ENCODE assay signal across 8 mouse cellular contexts in the genomic region with DNA sequence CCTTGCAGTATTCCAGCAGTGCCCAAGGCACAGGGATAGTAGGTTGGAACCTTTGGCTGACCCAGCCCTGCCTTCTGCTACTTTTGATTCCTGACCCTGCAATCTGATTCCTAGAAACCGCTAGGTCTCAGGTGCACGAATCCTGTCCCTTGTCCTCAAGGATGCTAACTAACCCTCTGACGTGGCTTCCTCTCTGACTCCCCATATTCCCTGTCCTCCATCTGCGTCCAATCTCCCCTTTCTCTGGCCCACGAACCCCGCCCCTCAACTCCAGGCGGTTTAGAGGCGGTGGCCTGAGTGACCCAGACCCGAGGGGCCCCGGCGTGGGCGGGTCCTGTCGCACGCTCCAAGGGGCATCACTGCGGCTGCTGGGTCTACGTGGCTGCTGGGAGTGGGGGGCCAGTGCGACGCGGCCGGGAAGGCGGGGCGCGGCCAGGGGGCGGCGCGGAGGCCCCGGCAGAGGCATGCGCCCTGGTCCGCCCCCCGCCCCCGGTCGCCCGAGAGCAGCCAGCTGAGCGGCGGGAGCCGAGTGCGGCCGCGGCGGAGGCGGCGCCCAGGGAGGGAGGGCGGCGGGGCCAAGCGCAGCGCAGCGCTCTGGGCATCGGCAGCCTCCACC. TPM values are rescaled to one million over a fixed set of nuclear protein-coding genes. Genes with fewer than 3 reads are reported as not detected.
DNase-seq lines count a peak whose midpoint lies in the region; ATAC-seq and TF ChIP-seq lines count a peak whose summit lies in the region.

A gene (plus strand): TSS at position 612 of the 616 bp plus-strand sequence.

- no peak for TF ChIP-seq EP300 in heart, postnatal 0 days (IDR thresholded peaks at IDR 0.05; ENCODE audit: low read depth)

- DNase-seq in CD4-positive, CD25-positive, alpha-beta regulatory T cell, adult 2 months (ENCODE audit: low read depth, low spot score): peak; percentile 28
- DNase-seq in ZHBTc4 (ENCODE audit: low read depth, low spot score): peak; percentile 54
- DNase-seq in heart, postnatal 0 days (ENCODE audit: low spot score): peak; percentile 47
- peak in 1 of 2 experiments; percentile 58 for DNase-seq in left cerebral cortex, postnatal 14 days (ENCODE audit: low spot score in 2 of 2)
- DNase-seq in midbrain, embryonic 11.5 days (ENCODE audit: low spot score, missing footprints): peak; percentile 92
- DNase-seq in yolk sac, embryonic 10.5 days (ENCODE audit: low spot score): peak; percentile 60

- H3K36me3 ChIP-seq in embryonic facial prominence, embryonic 15.5 days: no peaks in the 10 kb centered on the region
- no peaks in the 10 kb centered on the region for H3K36me3 ChIP-seq in heart, postnatal 0 days (replicated peaks; ENCODE audit: control insufficient read depth, insufficient read depth, low read length)
- no peaks in the 10 kb centered on the region for H3K36me3 ChIP-seq in midbrain, embryonic 11.5 days (ENCODE audit: control insufficient read depth, insufficient read depth, low read length)

- peak within 1 kb of the TSS; percentile 75 for H3K4me3 ChIP-seq in embryonic facial prominence, embryonic 15.5 days (replicated peaks)
- peak within 1 kb of the TSS; percentile 60 for H3K4me3 ChIP-seq in heart, postnatal 0 days (ENCODE audit: low read depth, low read length)
- H3K4me3 ChIP-seq in midbrain, embryonic 11.5 days (ENCODE audit: low read depth, low read length): peak within 1 kb of the TSS; percentile 54

- no peak for TF ChIP-seq CTCF in heart, postnatal 0 days (IDR thresholded peaks at IDR 0.05; ENCODE audit: low read depth)

- peak within 1 kb of the TSS; percentile 92 for H3K27ac ChIP-seq in embryonic facial prominence, embryonic 15.5 days (replicated peaks)
- peak within 1 kb of the TSS; percentile 81 for H3K27ac ChIP-seq in heart, postnatal 0 days (ENCODE audit: low read depth)
- peak within 1 kb of the TSS; percentile 55 for H3K27ac ChIP-seq in midbrain, embryonic 11.5 days (ENCODE audit: low read depth, low read length)

- H3K4me1 ChIP-seq in embryonic facial prominence, embryonic 15.5 days: peaks cover 65% of the 10 kb centered on the region
- peaks cover 61% of the 10 kb centered on the region for H3K4me1 ChIP-seq in heart, postnatal 0 days (ENCODE audit: control insufficient read depth, insufficient read depth)
- peaks cover 15% of the 10 kb centered on the region for H3K4me1 ChIP-seq in midbrain, embryonic 11.5 days (ENCODE audit: control insufficient read depth, insufficient read depth, low read length)

- peak within 1 kb of the TSS; percentile 70 for H3K9ac ChIP-seq in embryonic facial prominence, embryonic 15.5 days
- H3K9ac ChIP-seq in heart, postnatal 0 days (replicated peaks; ENCODE audit: low read depth, low read length): peak within 1 kb of the TSS; percentile 65
- peak within 1 kb of the TSS; percentile 76 for H3K9ac ChIP-seq in midbrain, embryonic 11.5 days (ENCODE audit: low read length)

- peak within 1 kb of the TSS; percentile 87 for H3K4me2 ChIP-seq in embryonic facial prominence, embryonic 15.5 days (replicated peaks)
- peak within 1 kb of the TSS; percentile 86 for H3K4me2 ChIP-seq in heart, postnatal 0 days (ENCODE audit: low read depth, low read length)
- peak within 1 kb of the TSS; percentile 97 for H3K4me2 ChIP-seq in midbrain, embryonic 11.5 days

- H3K9me3 ChIP-seq in embryonic facial prominence, embryonic 15.5 days (replicated peaks): no peaks in the 10 kb centered on the region
- no peaks in the 10 kb centered on the region for H3K9me3 ChIP-seq in heart, postnatal 0 days (replicated peaks; ENCODE audit: control insufficient read depth, low read length)
- H3K9me3 ChIP-seq in midbrain, embryonic 11.5 days (ENCODE audit: control insufficient read depth, low read length): no peaks in the 10 kb centered on the region

- WGBS in embryonic facial prominence, embryonic 15.5 days: 3% methylated on average over 41 of the region's 48 CpGs
- WGBS in heart, postnatal 0 days: 3% methylated on average over 32 of the region's 48 CpGs
- WGBS in midbrain, embryonic 11.5 days: 0% methylated on average over 25 of the region's 48 CpGs

- intact Hi-C loops in left cerebral cortex, postnatal 14 days (cut with DNase I): no loop called here

- ATAC-seq in CD4-positive, CD25-positive, alpha-beta regulatory T cell, adult 4 months: no peak
- peak; percentile 83 for ATAC-seq in embryonic facial prominence, embryonic 15.5 days (ENCODE audit: insufficient number of reproducible peaks, low FRiP score, low TSS enrichment, low read depth)
- ATAC-seq in heart, postnatal 0 days (ENCODE audit: insufficient read depth, low read depth): peak; percentile 47
- peak; percentile 79 for ATAC-seq in midbrain, embryonic 11.5 days (ENCODE audit: low FRiP score)

- H3K27me3 ChIP-seq in embryonic facial prominence, embryonic 15.5 days: peaks cover 7% of the 10 kb centered on the region; the same call in 1 of the 2 replicates
- 0 out of 2 replicates have a peak, but pooled peaks cover 7% of the 10 kb centered on the region for H3K27me3 ChIP-seq in heart, postnatal 0 days (ENCODE audit: control insufficient read depth, insufficient read depth, low read length)
- peaks cover 26% of the 10 kb centered on the region for H3K27me3 ChIP-seq in midbrain, embryonic 11.5 days (ENCODE audit: control insufficient read depth, insufficient read depth, low read length)

RNA-seq across cellular contexts. Expression of the gene that starts here (rescaled TPM):
- under 1 TPM in 1 of 2 experiments, not detected in 1; 0.13 TPM for polyA plus RNA-seq in CD4-positive, CD25-positive, alpha-beta regulatory T cell, adult 4 months (2017; shearing (Covaris generic))
- polyA plus RNA-seq in embryonic facial prominence, embryonic 15.5 days (2015; fragmentation: Nextera tagmentation; extraction: Ambion mirVana): 29.0 and 35.7 TPM in 2 replicates
- 50.8 and 56.4 TPM in 2 replicates for total RNA-seq in heart, postnatal 0 days (2014; rRNA removed; ENCODE audit: low replicate concordance)
- polyA plus RNA-seq in heart, postnatal 0 days (2015; fragmentation: Nextera tagmentation; extraction: Ambion mirVana): 5.0 TPM in 2 replicates
- total RNA-seq in left cerebral cortex, postnatal 14 days (2021): 10 to 100 TPM; 31.2 to 31.6 TPM
- polyA plus RNA-seq in midbrain, embryonic 11.5 days (2014; fragmentation: Nextera tagmentation; extraction: Ambion mirVana): 7.4 and 9.5 TPM in 2 replicates
